Mouse (Mus musculus) cortical plate, adult 2 months (tissue): ENCODE measurements at regions not wholly inside any gene's neighbourhood (a gene's known extent, or its start where the extent isn't known, plus 50 kb on each side); places are given as distances from the start of the nearest gene placed in this dataset.

Experiments
- CTCF ChIP-seq: fragments of 200-500 bp; IDR thresholded peaks from 2 replicates; pipeline ENCODE4 v1.5.1; 2011; ENCODE audit warnings: mild to moderate bottlenecking, control low read depth, low read length; ENCODE audit not compliant: insufficient read depth; ENCODE audit errors: extremely low read depth
- POLR2A ChIP-seq: fragments of 200-500 bp; IDR thresholded peaks from 2 replicates; pipeline ENCODE4 v1.6.1; 2011; ENCODE audit warnings: mild to moderate bottlenecking, low read length, control low read depth; ENCODE audit not compliant: insufficient read depth; ENCODE audit errors: extremely low read depth

DNA sequence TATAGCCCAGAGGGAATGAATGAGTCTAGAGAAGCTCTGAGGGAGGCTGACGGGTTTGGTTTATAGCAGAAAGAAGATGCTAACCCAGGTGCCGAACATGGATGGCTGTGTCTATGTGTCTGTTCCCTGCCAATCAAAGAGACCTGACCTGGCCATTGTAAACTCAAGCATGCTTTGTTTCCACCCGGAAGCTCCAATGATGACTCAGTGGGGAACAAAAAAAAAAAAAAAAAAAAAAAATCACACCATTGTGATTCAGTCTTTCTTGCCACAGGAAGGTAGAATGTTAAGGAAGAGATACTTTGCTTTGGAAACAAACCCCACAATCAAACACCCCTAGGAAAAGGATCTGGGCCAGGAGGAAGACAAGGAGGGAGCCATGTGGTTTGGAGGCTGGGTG is 201.5 kb downstream of the Ly86 start:
- no peak for TF ChIP-seq CTCF
- TF ChIP-seq POLR2A, result no peak
